Mouse (Mus musculus) mouse embryonic stem cell (cell line): Measurements from ENCODE around the gene Aire.

Experiments used
- in situ Hi-C, 2 experiments: fragments of 300-500 bp; cut with MboI; formaldehyde crosslinking; loops; 1 replicate in 1 of 2; 3 replicates in 1 of 2; pipeline ENCODE4 v1.14.3; 2019 to 2020; ENCODE audit warnings: low sequenced_read_pairs in 2 of 2, low pct_unique_long_range_greater_than_20kb in 1 of 2, mixed read lengths in 1 of 2; ENCODE audit not compliant: unreplicated experiment in 1 of 2

Gene Aire

GRCm38 (mm10) chr10:78043406-78043836, at the start of gene Aire:
Gene Aire (minus strand): TSS chr10:78043610.
- in situ Hi-C loops = no loop called here

DNA sequence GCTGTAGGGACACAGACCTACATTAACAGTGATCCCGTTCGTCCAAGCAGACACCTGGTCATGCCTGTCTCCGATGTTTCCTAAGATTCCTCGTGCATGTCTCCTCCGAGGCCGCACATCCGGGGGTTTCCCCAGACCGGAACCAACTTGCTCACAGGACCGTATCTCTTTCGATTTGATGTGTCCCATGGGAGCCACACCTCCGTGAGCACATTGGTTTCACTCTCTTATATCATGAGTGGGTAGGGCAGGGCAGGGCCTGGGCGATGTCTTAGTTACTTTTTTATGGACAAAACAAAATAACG, 49.3 kb upstream of the Aire start:
- in situ Hi-C loops = no loop called here

DNA sequence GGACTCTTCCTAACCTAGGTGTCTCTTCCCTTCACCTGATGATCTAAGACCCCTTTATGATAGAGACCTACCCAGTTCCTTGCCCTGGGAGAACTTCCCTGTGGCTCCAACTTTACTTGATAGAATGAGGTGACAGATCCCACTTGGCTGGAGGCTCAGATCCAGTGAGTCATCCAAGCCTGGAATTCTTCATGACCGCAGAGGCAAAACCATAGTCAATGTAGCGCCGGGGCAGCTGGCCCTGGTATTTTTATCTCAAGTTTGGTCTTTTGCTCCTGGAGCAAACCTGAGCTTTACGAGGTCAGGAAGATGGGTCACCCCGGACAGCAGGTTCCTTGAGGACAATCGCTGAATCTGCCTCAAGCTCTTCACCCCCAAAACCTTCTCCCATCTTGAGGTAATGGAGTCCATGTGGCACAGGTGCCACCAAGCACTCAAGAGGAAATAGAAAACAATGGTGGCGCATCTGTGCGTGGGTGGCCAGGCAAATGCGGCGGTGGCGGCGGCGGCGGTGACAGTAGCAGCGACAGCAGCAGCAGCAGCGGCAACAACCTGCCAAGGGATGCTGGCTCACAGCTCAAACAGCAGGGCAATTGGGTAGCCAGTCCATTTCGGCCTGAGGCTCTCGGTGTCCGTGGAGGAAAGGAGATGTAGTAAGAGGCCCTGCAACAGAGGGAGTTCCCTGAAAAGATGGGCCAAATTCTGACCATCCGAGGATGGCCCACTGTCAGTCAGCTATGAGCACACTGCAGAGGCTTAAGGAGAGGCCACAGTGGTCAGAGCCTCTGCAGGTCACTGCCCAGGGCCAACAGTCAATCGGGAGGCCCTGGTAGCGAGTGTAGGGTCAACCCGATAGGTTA, 48.7 kb upstream of the Aire start:
- in situ Hi-C loops = no loop called here

DNA sequence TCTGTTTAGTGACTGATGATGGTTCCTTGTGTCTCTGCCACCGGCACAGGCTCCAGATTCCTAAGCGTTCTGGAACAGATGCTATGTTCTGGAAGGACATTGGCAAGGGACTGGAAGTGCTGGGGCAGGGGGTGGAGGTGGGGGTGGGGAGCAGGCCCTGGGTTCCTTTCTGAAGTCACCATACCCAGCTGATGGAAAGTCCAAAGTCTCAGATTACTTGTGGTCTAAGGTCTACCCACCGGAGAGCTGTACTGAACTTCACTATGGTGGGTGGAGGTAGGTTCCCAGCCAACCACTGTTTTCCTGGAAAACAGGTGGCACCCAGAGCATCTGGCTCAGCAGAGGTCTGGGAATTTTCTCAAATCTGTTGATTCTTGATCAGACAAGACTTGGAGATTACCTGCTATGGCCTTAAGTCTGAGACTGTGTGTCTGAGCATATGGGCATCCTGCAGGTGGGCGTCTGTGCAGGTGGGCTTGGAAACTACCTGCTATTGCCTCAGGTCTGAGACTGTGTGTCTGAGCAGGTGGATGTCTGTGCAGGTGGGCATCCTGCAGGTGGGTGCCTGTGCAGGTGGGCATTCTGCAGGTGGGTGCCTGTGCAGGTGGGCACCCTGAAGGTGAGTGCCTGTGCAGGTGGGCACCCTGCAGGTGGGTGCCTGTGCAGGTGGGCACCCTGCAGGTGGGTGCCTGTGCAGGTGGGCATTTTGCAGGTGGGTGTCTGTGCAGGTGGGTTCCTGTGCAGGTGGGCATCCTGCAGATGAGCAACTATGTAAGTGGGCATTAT, 47.5 kb upstream of the Aire start:
- in situ Hi-C loops = no loop called here

DNA sequence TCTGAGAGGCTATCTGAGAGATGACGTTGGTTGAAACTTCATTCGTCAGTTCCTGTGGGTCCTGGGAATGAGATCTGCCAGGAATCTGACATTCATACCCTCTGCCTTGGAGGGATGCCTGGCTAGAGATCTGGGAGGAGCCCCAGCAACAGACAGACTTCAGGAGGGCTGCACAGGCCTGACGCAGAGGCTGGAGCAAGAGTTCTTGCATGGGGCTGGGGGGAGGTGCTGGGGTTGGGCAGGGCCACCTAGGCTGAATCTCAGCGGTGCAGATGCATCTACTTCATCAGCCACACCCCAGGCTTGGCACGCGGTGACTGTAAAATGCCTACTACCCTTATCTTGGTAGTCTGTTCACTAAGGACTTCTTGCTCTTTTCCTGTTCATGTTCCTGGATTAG, 46.8 kb upstream of the Aire start:
- in situ Hi-C loops = no loop called here

DNA sequence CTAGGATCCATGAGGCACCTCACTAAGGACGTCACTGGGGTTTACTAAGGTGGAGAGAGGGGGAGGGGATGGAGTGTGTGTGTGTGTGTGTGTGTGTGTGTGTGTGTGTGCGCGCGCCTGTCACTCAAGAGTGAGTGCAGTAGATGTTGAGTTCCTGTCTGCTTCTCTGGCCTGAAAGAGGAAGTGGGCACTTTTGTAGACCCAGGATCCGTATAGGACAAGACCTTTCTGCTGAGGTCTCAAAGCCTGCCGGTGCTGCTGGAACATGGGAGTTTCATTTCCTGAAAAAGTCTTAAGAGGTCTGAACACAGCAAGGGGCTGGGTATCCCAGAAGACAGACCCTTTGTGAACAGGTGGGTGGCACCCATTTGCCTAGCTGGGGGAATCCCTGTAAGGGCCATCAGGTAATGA, 43.7 kb upstream of the Aire start:
- in situ Hi-C loops = no loop called here

- in situ Hi-C loops = no loop called here
Observed at GRCm38 (mm10) chr10:78086444-78087061, 43.1 kb upstream of the Aire start.

DNA sequence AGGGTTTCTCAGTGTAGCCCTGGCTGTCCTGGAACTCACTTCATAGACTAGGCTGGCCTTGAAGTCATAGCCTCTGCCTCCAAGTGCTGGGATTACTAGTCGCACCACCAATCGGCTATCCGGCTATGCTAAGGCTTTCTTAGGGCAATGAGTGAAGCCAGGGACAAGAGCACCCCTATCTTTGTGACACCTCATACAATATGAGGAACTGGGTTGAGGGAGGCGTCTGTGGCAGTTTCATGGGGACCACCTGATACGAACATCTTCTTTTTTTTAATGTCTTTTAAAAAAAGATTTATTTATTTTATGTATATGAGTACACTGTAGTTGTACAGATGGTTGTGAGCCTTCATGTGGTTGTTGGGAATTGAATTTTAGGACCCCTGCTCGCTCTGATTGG, 42.3 kb upstream of the Aire start:
- in situ Hi-C loops = no loop called here

GRCm38 (mm10) chr10:78084073-78084472, 40.7 kb upstream of the Aire start:
- in situ Hi-C loops = no loop called here

GRCm38 (mm10) chr10:78079955-78080591, 36.7 kb upstream of the Aire start:
- in situ Hi-C loops = no loop called here

DNA sequence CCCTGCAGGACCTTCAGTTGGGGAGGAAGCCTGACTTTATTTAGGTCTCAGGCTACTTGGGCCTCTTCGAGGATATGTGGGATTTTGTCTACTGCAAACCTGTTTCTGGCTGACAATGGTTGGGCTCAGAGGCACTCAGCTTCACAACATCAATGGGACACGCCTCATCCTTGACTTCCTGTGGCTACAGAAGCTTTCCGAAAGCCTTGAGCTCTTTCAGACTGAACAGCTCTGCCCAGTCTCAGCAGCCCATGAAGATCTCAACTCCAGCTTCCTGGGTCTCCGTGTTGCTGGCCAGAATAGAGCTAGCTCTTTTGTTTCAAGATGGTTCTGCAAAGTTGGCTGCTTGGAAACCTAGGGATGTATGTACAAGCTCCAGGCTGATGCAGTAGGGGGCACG, 34.9 kb upstream of the Aire start:
- in situ Hi-C loops = no loop called here

DNA sequence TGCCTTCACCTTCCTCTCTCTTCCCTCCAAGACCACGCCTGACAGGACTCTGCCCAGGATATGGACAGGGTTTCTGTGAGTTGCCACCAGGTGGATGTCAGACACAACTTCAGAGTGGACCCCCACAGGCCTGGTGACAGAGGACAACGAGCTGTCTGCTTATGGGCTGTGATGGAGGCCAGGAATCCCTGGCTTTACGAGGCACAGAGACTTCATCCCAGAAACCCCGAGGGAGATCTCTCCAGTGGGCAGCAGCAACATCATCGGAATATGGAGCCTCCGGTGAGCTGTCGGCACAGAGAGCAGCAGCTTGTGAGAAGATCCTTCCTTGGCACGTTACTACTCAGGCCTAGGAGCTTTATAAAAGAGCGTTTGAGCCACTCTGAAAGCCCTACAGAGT, 34.5 kb upstream of the Aire start:
- in situ Hi-C loops = no loop called here

GRCm38 (mm10) chr10:78074977-78075376, 31.6 kb upstream of the Aire start:
- in situ Hi-C loops = no loop called here

GRCm38 (mm10) chr10:78074151-78074550, 30.7 kb upstream of the Aire start:
- in situ Hi-C loops = no loop called here

DNA sequence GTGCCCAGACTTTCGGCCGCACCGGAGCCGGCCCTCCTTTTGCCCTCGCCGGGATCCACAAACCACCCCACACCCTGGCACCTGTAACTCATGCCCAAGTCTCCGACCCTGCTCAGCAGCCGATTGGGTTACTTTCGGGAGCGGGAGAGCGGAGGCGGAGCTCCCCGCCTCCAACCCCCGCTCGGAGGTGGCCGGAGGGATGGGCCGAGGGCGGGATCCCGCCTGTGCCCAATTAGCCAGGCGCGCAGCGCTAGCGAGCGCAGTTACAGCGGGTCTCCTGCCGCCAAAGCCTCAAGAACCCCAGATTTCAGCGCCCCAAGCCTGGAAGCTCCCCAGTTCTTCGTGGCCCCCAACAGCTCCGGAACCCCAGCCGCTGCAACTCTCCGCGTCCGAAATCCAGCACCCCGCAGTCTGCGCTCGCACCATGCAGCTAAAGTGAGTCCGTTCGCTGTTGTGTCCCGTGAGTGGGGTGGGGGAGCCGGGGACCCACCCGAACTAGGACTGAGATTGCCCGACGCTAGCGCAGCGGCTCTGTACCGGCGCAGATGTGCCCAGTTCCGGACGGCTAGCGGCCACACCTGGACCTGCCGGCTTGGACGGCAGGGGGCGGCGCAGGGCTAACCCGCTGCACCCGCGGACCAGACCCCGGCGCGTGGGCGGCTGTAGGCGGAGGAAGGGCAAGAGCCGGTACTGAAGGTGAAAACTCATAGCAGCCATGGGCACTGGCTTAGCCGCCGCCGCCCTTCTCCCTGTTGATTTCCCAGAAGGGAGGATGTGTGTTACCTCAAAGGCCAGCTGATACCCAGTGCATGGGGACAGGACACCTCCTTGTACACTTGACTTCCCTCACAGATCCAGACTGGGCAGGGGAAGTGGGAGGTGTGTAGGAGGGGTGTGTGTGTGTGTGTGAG, 25.9 kb upstream of the Aire start, which contains the start of gene Icosl:
TSS of gene Icosl (plus strand) at position 202 of the 911 bp plus-strand sequence.
- in situ Hi-C loops = no loop called here

DNA sequence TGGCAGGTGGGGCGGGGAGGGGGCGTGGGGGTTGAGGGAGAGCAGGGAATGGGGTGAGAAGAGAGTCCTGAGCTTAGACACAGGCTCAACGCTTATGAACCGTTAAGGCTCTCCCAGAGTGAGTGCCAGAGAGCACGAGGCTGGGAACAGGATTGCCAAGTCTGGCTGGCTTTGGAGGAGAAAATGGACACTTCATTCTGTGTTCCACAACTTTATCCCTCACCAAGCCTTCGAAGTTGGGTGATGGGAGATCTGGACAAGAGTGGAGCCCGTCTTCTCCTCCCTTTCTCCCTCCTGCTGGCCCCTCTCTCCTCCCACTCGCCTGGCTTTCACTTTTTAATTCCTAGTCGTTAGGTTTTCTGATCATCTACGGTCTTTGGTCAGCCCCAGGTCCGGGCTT, 25.1 kb upstream of the Aire start:
- in situ Hi-C loops = no loop called here

- in situ Hi-C loops = no loop called here
Observed at GRCm38 (mm10) chr10:78067226-78067625, 23.8 kb upstream of the Aire start.

GRCm38 (mm10) chr10:78063122-78063521, 19.7 kb upstream of the Aire start:
- in situ Hi-C loops = no loop called here
